Mouse (Mus musculus): ENCODE measurements around the gene Gpr107. TPM values are rescaled to one million over a fixed set of nuclear protein-coding genes. Genes with fewer than 3 reads are reported as not detected.

The Gpr107 gene
- polyA plus RNA-seq, 1 experiment, result 35.3 TPM

DNA sequence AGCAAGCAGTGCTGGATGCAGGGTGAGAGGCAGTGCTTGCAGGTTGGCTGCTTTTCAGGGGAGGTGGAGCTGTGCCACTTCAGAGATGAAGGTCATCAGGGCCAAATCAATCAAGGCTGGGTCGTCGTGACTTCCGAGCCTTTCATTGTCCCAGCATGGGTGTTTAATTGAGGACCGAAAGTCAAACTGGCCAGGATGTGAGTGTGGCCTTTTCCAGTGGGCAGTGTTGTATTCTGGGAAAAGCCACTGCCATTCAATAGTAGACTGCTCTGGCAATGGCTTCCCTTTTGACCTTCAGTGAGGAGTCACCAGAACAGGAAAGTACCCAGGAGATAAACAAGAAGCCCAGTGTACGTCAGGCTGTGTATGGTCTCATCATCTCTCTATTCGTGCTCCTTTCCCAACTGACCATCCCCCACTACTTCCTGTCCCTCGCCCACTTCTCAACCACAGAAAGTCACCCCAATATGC is 28.0 kb downstream of the Gpr107 start:
- no peak for TF ChIP-seq CTCF (IDR thresholded peaks at IDR 0.05; ENCODE audit: borderline replicate concordance, extremely low read depth, insufficient read depth, insufficient read length)
- no peak for TF ChIP-seq POLR2A (IDR thresholded peaks at IDR 0.05; ENCODE audit: borderline replicate concordance, extremely low read depth, insufficient read depth, insufficient read length, poor library complexity, severe bottlenecking)
- no peak for DNase-seq (ENCODE audit: low read depth)

GRCm38 (mm10) chr2:31182786-31183330 is 30.7 kb downstream of the Gpr107 start:
- TF ChIP-seq POLR2A (IDR thresholded peaks at IDR 0.05; ENCODE audit: borderline replicate concordance, extremely low read depth, insufficient read depth, insufficient read length, poor library complexity, severe bottlenecking) (no peak), CTCF (IDR thresholded peaks at IDR 0.05; ENCODE audit: borderline replicate concordance, extremely low read depth, insufficient read depth, insufficient read length) (no peak)

DNA sequence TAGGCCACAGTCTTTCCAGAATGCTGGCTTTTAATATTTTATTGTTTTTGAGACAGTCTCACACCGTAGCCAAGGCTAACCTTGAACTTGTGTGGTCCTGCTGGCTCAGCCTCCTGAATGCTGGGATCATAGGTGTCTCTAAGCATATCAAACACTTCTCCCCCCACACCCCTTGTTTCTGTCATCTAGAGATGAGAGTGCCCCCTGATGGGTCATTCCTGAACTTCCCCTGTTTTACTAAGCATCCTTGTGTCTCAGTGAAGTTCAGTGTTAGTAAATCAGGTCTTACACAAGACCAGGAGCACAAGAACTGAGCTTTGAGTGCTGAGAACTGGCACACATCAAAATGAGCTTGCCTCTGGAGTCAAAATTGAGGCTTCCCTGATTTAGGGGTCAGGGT is 31.7 kb downstream of the Gpr107 start:
- TF ChIP-seq POLR2A (IDR thresholded peaks at IDR 0.05; ENCODE audit: borderline replicate concordance, extremely low read depth, insufficient read depth, insufficient read length, poor library complexity, severe bottlenecking), result no peak
- no peak for TF ChIP-seq CTCF (IDR thresholded peaks at IDR 0.05; ENCODE audit: borderline replicate concordance, extremely low read depth, insufficient read depth, insufficient read length)
- no peak for DNase-seq (ENCODE audit: low read depth)

More at GRCm38 (mm10) chr2:31182786-31183330, 30.7 kb downstream of the Gpr107 start:
- no peak for DNase-seq (ENCODE audit: low read depth)

GRCm38 (mm10) chr2:31188691-31189090 is 36.6 kb downstream of the Gpr107 start:
- DNase-seq (ENCODE audit: low read depth), result no peak
- no peak for TF ChIP-seq POLR2A (IDR thresholded peaks at IDR 0.05; ENCODE audit: borderline replicate concordance, extremely low read depth, insufficient read depth, insufficient read length, poor library complexity, severe bottlenecking)
- no peak for TF ChIP-seq CTCF (IDR thresholded peaks at IDR 0.05; ENCODE audit: borderline replicate concordance, extremely low read depth, insufficient read depth, insufficient read length)

GRCm38 (mm10) chr2:31189654-31190053 is 37.5 kb downstream of the Gpr107 start:
- DNase-seq (ENCODE audit: low read depth), result no peak

DNA sequence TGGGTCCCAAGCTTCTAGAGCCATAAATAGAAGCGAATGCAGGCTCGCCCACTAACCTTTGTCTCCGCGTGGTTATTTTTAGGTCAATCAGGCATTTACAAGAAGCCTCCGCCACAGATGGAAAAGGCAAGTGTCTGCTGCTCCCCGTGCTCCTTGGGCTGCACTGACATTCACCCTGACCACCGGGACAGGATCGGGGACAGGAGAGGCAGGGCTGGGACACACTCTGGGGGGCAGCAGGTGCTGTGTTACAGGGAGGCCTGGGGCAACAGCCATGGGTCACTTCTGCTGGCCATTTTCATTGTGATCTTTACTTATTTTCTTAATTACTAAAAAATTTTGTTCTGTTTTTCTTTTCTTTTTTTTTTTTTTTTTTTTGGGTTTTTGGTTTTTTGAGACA is 39.6 kb downstream of the Gpr107 start:
- DNase-seq (ENCODE audit: low read depth), result no peak
- no peak for TF ChIP-seq POLR2A (IDR thresholded peaks at IDR 0.05; ENCODE audit: borderline replicate concordance, extremely low read depth, insufficient read depth, insufficient read length, poor library complexity, severe bottlenecking)
- no peak for TF ChIP-seq CTCF (IDR thresholded peaks at IDR 0.05; ENCODE audit: borderline replicate concordance, extremely low read depth, insufficient read depth, insufficient read length)

More at GRCm38 (mm10) chr2:31189654-31190053, 37.5 kb downstream of the Gpr107 start:
- TF ChIP-seq POLR2A (IDR thresholded peaks at IDR 0.05; ENCODE audit: borderline replicate concordance, extremely low read depth, insufficient read depth, insufficient read length, poor library complexity, severe bottlenecking), result no peak
- TF ChIP-seq CTCF (IDR thresholded peaks at IDR 0.05; ENCODE audit: borderline replicate concordance, extremely low read depth, insufficient read depth, insufficient read length), result no peak

GRCm38 (mm10) chr2:31194356-31195021 is 42.4 kb downstream of the Gpr107 start:
- peak; percentile 73 for DNase-seq (ENCODE audit: low read depth)
- TF ChIP-seq CTCF (IDR thresholded peaks at IDR 0.05; ENCODE audit: borderline replicate concordance, extremely low read depth, insufficient read depth, insufficient read length) (peak; percentile 85), POLR2A (IDR thresholded peaks at IDR 0.05; ENCODE audit: borderline replicate concordance, extremely low read depth, insufficient read depth, insufficient read length, poor library complexity, severe bottlenecking) (no peak)

DNA sequence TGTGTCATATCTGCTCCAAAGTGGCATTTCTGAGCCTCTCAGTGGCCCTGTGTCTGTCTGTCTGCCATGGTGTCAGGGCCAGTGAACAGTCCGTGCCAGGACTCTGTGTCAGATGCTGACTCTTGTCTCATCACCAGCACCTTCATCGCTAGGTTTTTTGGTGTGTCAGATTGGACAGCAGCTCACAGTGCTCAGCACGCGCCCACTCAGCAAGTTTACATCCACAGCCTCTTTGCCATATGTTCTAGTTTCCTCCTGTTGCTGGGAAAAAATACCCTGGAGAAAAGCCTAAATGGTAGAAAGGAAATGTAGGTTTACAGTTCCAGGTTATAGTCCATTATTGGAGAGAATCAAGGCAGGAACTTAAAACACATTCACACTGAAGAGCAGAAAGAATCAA is 46.5 kb downstream of the Gpr107 start:
- no peak for DNase-seq (ENCODE audit: low read depth)

DNA sequence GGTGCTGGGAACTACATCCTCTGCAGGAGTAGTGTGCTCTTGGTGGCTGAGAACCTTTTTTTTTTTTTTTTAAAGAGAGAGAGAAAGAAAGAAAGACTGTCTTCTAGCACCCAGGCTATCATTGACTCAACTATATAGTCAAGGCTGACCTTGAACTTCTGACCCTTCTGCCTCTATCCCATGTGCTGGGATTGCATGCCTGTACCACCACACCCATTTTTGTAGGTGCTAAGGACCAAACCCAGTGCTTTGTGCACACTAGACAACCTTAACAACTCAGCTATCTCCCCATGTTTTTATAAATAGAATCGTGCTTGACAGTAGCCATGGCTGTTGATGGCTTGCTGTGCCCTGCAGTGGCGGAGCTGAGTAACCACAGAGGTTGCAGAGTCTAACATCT is 47.9 kb downstream of the Gpr107 start:
- DNase-seq (ENCODE audit: low read depth), result no peak
- no peak for TF ChIP-seq CTCF (IDR thresholded peaks at IDR 0.05; ENCODE audit: borderline replicate concordance, extremely low read depth, insufficient read depth, insufficient read length)
- TF ChIP-seq POLR2A (IDR thresholded peaks at IDR 0.05; ENCODE audit: borderline replicate concordance, extremely low read depth, insufficient read depth, insufficient read length, poor library complexity, severe bottlenecking), result no peak

More for the DNA sequence above, 46.5 kb downstream of the Gpr107 start:
- no peak for TF ChIP-seq CTCF (IDR thresholded peaks at IDR 0.05; ENCODE audit: borderline replicate concordance, extremely low read depth, insufficient read depth, insufficient read length)
- TF ChIP-seq POLR2A (IDR thresholded peaks at IDR 0.05; ENCODE audit: borderline replicate concordance, extremely low read depth, insufficient read depth, insufficient read length, poor library complexity, severe bottlenecking), result no peak

GRCm38 (mm10) chr2:31201851-31202250 is 49.7 kb downstream of the Gpr107 start:
- no peak for DNase-seq (ENCODE audit: low read depth)
- no peak for TF ChIP-seq CTCF (IDR thresholded peaks at IDR 0.05; ENCODE audit: borderline replicate concordance, extremely low read depth, insufficient read depth, insufficient read length)
- TF ChIP-seq POLR2A (IDR thresholded peaks at IDR 0.05; ENCODE audit: borderline replicate concordance, extremely low read depth, insufficient read depth, insufficient read length, poor library complexity, severe bottlenecking), result no peak

- no peak for DNase-seq (ENCODE audit: low read depth)
- TF ChIP-seq POLR2A (IDR thresholded peaks at IDR 0.05; ENCODE audit: borderline replicate concordance, extremely low read depth, insufficient read depth, insufficient read length, poor library complexity, severe bottlenecking) (no peak), CTCF (IDR thresholded peaks at IDR 0.05; ENCODE audit: borderline replicate concordance, extremely low read depth, insufficient read depth, insufficient read length) (no peak)
These were observed 50.2 kb downstream of the Gpr107 start for GRCm38 (mm10) chr2:31202357-31202756.

DNA sequence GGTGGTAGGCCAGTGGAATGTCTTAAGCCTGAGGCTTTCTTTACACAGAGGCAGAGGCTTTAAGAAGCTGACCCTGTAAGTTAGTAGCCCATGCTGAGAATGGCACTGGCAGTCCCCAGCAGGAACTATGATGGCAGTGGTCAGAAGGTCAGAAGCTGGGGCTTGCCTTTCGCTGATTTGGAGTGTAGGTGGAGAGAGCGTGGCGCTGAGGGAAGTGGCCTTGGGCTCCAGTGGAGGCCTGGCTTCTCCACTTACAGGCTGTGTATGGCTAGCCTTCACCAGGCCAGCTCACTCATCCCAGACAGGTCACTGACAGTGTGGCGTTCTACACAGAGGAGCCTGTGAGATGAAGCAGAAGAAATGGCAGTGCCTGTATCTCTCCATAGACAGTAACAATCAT is 50.8 kb downstream of the Gpr107 start:
- TF ChIP-seq CTCF (IDR thresholded peaks at IDR 0.05; ENCODE audit: borderline replicate concordance, extremely low read depth, insufficient read depth, insufficient read length) (no peak), POLR2A (IDR thresholded peaks at IDR 0.05; ENCODE audit: borderline replicate concordance, extremely low read depth, insufficient read depth, insufficient read length, poor library complexity, severe bottlenecking) (no peak)

More for the DNA sequence above, 50.8 kb downstream of the Gpr107 start:
- no peak for DNase-seq (ENCODE audit: low read depth)
